Mouse (Mus musculus) left cerebral cortex, adult 6 months (tissue): ENCODE measurements around the gene Kcna4. TPM values are rescaled to one million over a fixed set of nuclear protein-coding genes. Genes with fewer than 3 reads are reported as not detected.

Source experiments
- long read RNA-seq, 2 experiments: library from polyadenylated mRNA; unstranded; transcript quantifications; one replicate each; pipeline ENCODE4 v2.0.0; 2019 to 2020
- polyA plus RNA-seq: library from polyadenylated mRNA; unstranded; fragments of <200 nt; fragmentation: Nextera tagmentation; gene quantifications from 2 replicates; pipeline ENCODE4 v1.2.3, GENCODE M21; 2021

Gene Kcna4
- 6.4 and 8.4 TPM in 2 replicates for polyA plus RNA-seq
- long read RNA-seq, experiment 1, full-length matches to known transcripts, result 61 of 72 reads
- long read RNA-seq, experiment 1, partial matches to known transcripts, result 8 of 72 reads
- long read RNA-seq, experiment 1, other reads (novel, unspliced or antisense), result 3 of 72 reads
- long read RNA-seq, experiment 2, full-length matches to known transcripts, result 9 of 17 reads
- long read RNA-seq, experiment 2, partial matches to known transcripts, result 0 of 17 reads
- long read RNA-seq, experiment 2, other reads (novel, unspliced or antisense), result 8 of 17 reads

GRCm38 (mm10) chr2:107289990-107290696, at the start of gene Kcna4:
Gene Kcna4 (plus strand): TSS chr2:107290639.

Other genes starting within 250 kb of the Kcna4 start
- gene Fshb, start 231.0 kb upstream of the Kcna4 start, polyA plus RNA-seq, result not detected in 2 replicates